ENCODE assay signal across 18 mouse cellular contexts in the genomic region with DNA sequence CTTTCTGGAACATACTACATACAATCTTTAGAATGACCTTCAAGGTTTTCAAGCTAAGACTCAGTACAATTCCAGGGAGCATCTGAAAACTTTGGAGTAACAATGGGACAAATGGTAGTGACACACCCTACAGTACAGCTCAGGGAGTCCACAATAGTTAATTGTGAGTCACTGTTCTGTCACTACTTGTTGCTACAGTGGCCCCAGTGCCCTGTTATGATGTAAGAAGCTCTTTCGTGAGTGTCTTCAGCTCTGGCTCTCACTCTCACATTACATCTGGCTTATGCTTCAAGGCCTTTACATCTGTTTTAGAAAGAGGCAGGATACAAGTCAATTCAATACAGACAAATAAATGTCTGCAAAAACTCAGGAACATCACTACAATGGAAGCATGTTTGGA.
DNase-seq lines count a peak whose midpoint lies in the region; TF ChIP-seq lines count a peak whose summit lies in the region.
"Had no signal": no experiment of that assay in that cellular context is flagged by ENCODE, and none has a peak within 500 bp of the region (broad histone marks: within the 10 kb centered on the region; RNA-seq: fewer than 3 reads in every experiment).

No protein-coding gene starts in this region.

- no peaks in the 10 kb centered on the region for H3K36me3 ChIP-seq in testis, adult 2 months (ENCODE audit: control insufficient read depth, insufficient read depth, low read length)
- H3K36me3 ChIP-seq: embryonic facial prominence, embryonic 10.5 days; embryonic facial prominence, embryonic 12.5 days had no signal

- H3K4me3 ChIP-seq in testis, adult 2 months (ENCODE audit: control insufficient read depth, low read depth, low read length) = peak overlapping the region; percentile 27; the same call in 1 of the 2 replicates
- H3K4me3 ChIP-seq: embryonic facial prominence, embryonic 10.5 days; embryonic facial prominence, embryonic 12.5 days had no signal

- DNase-seq in testis, postnatal 10 days (ENCODE audit: low spot score) = no peak
- DNase-seq in 416B (ENCODE audit: low read depth) (peak; percentile 24), NIH3T3 (ENCODE audit: low read depth) (peak; percentile 20)
- no peak for DNase-seq in spleen, postnatal 4 days (ENCODE audit: low spot score in 2 of 2)
- no peak for DNase-seq in gastrocnemius, postnatal 25 days
- DNase-seq in heart, adult 11 months = no peak
- DNase-seq: adrenal gland, adult 8-10 months; adrenal gland, postnatal 14 days; adrenal gland, postnatal 36 days; cerebellum, adult 11-12 months; cerebellum, adult 2 months; cerebellum, adult 9-10 months; cerebellum, postnatal 10 days; cerebellum, postnatal 25 days had no signal

- no peak for TF ChIP-seq CTCF in testis, adult 2 months (IDR thresholded peaks at IDR 0.05; ENCODE audit: control insufficient read depth, insufficient read depth, insufficient replicate concordance, low read depth, low read length)

- H3K4me1 ChIP-seq in testis, adult 2 months (ENCODE audit: control insufficient read depth, insufficient read depth, low read length) = no peaks in the 10 kb centered on the region

- no peak for TF ChIP-seq POLR2A in testis, adult 2 months (IDR thresholded peaks at IDR 0.05; ENCODE audit: control insufficient read depth, low read depth, low read length)

- H3K27me3 ChIP-seq in testis, adult 2 months (ENCODE audit: control insufficient read depth, insufficient read depth, low read length) = no peaks in the 10 kb centered on the region
- H3K27me3 ChIP-seq: CH12.LX; embryonic facial prominence, embryonic 12.5 days had no signal

- H3K27ac ChIP-seq in testis, adult 2 months (ENCODE audit: control insufficient read depth, insufficient read depth, low read depth, low read length) = no peak overlapping the region
- H3K27ac ChIP-seq: embryonic facial prominence, embryonic 10.5 days; embryonic facial prominence, embryonic 12.5 days had no signal

Comparison
In these comparisons a context has a peak if more than half of its experiments do, and no peak if none do; other contexts are left out.
1. DNase-seq: peak in 416B (single experiment) and NIH3T3 (single experiment); none in testis, postnatal 10 days (single experiment), spleen, postnatal 4 days (0 of 2), gastrocnemius, postnatal 25 days (single experiment) and heart, adult 11 months (single experiment).